Mouse (Mus musculus): ENCODE data around the gene Aunip. TPM values are rescaled to one million over a fixed set of nuclear protein-coding genes. Genes with fewer than 3 reads are reported as not detected.

Gene Aunip
- polyA plus RNA-seq, 2 experiments: 7.6 to 21.0 TPM

- no peak overlapping the region for H3K4me2 ChIP-seq (ENCODE audit: low read depth)
- no peaks in the 10 kb centered on the region for H3K9me3 ChIP-seq (ENCODE audit: control insufficient read depth, low read length)
- TF ChIP-seq CTCF (IDR thresholded peaks at IDR 0.05; ENCODE audit: low read depth): no peak
- TF ChIP-seq EP300 (IDR thresholded peaks at IDR 0.05; ENCODE audit: low read depth): no peak
- H3K4me3 ChIP-seq (ENCODE audit: insufficient read depth in 1 of 2, low read depth in 2 of 2, low read length in 2 of 2): no peak overlapping the region
- no peak for DNase-seq (ENCODE audit: low read depth in 3 of 3, low spot score in 3 of 3)
- no peak for ATAC-seq (ENCODE audit: insufficient read depth)
- H3K9ac ChIP-seq (replicated peaks): no peak overlapping the region
- WGBS (ENCODE audit: insufficient replicate concordance): 59% methylated on average over 2 of the region's 2 CpGs
- H3K36me3 ChIP-seq (replicated peaks; ENCODE audit: control insufficient read depth, insufficient read depth, low read depth): no peaks in the 10 kb centered on the region
- no peak overlapping the region for H3K27ac ChIP-seq
- H3K4me1 ChIP-seq (replicated peaks; ENCODE audit: control insufficient read depth in 2 of 2, insufficient read depth in 2 of 2, low read length in 1 of 2): peaks cover 0 to 2% of the 10 kb centered on the region in 2 experiments; a peak in 2 of 4 replicates
- no peaks in the 10 kb centered on the region for H3K27me3 ChIP-seq (ENCODE audit: control insufficient read depth, insufficient read depth, low read length)
Measured at GRCm38 (mm10) chr4:134562014-134562413, 51.2 kb downstream of the Aunip start.

GRCm38 (mm10) chr4:134563624-134564023 lies 52.8 kb downstream of the Aunip start:
- Histone ChIP-seq H3K4me1 (replicated peaks; ENCODE audit: control insufficient read depth in 2 of 2, insufficient read depth in 2 of 2, low read length in 1 of 2) (peaks cover 0 to 2% of the 10 kb centered on the region in 2 experiments; a peak in 1 of 4 replicates), H3K4me2 (ENCODE audit: low read depth) (no peak overlapping the region), H3K36me3 (replicated peaks; ENCODE audit: control insufficient read depth, insufficient read depth, low read depth) (no peaks in the 10 kb centered on the region), H3K9me3 (ENCODE audit: control insufficient read depth, low read length) (no peaks in the 10 kb centered on the region), H3K9ac (replicated peaks) (no peak overlapping the region), H3K27me3 (ENCODE audit: control insufficient read depth, insufficient read depth, low read length) (no peaks in the 10 kb centered on the region), H3K27ac (no peak overlapping the region), H3K4me3 (ENCODE audit: insufficient read depth in 1 of 2, low read depth in 2 of 2, low read length in 2 of 2) (no peak overlapping the region)
- DNase-seq (ENCODE audit: low read depth in 3 of 3, low spot score in 3 of 3) (no peak), ATAC-seq (ENCODE audit: insufficient read depth) (peak; percentile 55; the same call in 1 of the 2 replicates)
- WGBS (ENCODE audit: insufficient replicate concordance): 46% methylated on average over 16 of the region's 16 CpGs
- peak; percentile 68 for TF ChIP-seq EP300 (IDR thresholded peaks at IDR 0.05; ENCODE audit: low read depth)
- no peak for TF ChIP-seq CTCF (IDR thresholded peaks at IDR 0.05; ENCODE audit: low read depth)

- H3K4me1 ChIP-seq (replicated peaks; ENCODE audit: control insufficient read depth in 2 of 2, insufficient read depth in 2 of 2, low read length in 1 of 2): peaks cover 0 to 2% of the 10 kb centered on the region in 2 experiments; a peak in 1 of 4 replicates
- no peak overlapping the region for H3K27ac ChIP-seq
- H3K27me3 ChIP-seq (ENCODE audit: control insufficient read depth, insufficient read depth, low read length): no peaks in the 10 kb centered on the region
- WGBS (ENCODE audit: insufficient replicate concordance): 70% methylated on average over 6 of the region's 6 CpGs
- ATAC-seq (ENCODE audit: insufficient read depth) (no peak), DNase-seq (ENCODE audit: low read depth in 3 of 3, low spot score in 3 of 3) (no peak)
- no peak overlapping the region for H3K9ac ChIP-seq (replicated peaks)
- no peak overlapping the region for H3K4me3 ChIP-seq (ENCODE audit: insufficient read depth in 1 of 2, low read depth in 2 of 2, low read length in 2 of 2)
- no peaks in the 10 kb centered on the region for H3K9me3 ChIP-seq (ENCODE audit: control insufficient read depth, low read length)
- H3K36me3 ChIP-seq (replicated peaks; ENCODE audit: control insufficient read depth, insufficient read depth, low read depth): no peaks in the 10 kb centered on the region
- H3K4me2 ChIP-seq (ENCODE audit: low read depth): no peak overlapping the region
- TF ChIP-seq EP300 (IDR thresholded peaks at IDR 0.05; ENCODE audit: low read depth): no peak
- TF ChIP-seq CTCF (IDR thresholded peaks at IDR 0.05; ENCODE audit: low read depth): no peak
Measured at GRCm38 (mm10) chr4:134564093-134564492, 53.3 kb downstream of the Aunip start.

GRCm38 (mm10) chr4:134567377-134568226 lies 56.8 kb downstream of the Aunip start:
- no peak for ATAC-seq (ENCODE audit: insufficient read depth)
- TF ChIP-seq EP300 (IDR thresholded peaks at IDR 0.05; ENCODE audit: low read depth) (no peak), CTCF (IDR thresholded peaks at IDR 0.05; ENCODE audit: low read depth) (no peak)

GRCm38 (mm10) chr4:134569205-134569604 lies 58.4 kb downstream of the Aunip start:
- DNase-seq (ENCODE audit: low read depth in 3 of 3, low spot score in 3 of 3) (no peak), ATAC-seq (ENCODE audit: insufficient read depth) (no peak)
- Histone ChIP-seq H3K36me3 (replicated peaks; ENCODE audit: control insufficient read depth, insufficient read depth, low read depth) (no peaks in the 10 kb centered on the region), H3K4me3 (ENCODE audit: insufficient read depth in 1 of 2, low read depth in 2 of 2, low read length in 2 of 2) (no peak overlapping the region), H3K4me2 (ENCODE audit: low read depth) (no peak overlapping the region), H3K27ac (no peak overlapping the region), H3K27me3 (ENCODE audit: control insufficient read depth, insufficient read depth, low read length) (no peaks in the 10 kb centered on the region), H3K9me3 (ENCODE audit: control insufficient read depth, low read length) (no peaks in the 10 kb centered on the region), H3K4me1 (replicated peaks; ENCODE audit: control insufficient read depth in 2 of 2, insufficient read depth in 2 of 2, low read length in 1 of 2) (no peaks in the 10 kb centered on the region), H3K9ac (replicated peaks) (no peak overlapping the region)
- WGBS (ENCODE audit: insufficient replicate concordance): 62% methylated on average over 6 of the region's 6 CpGs
- TF ChIP-seq EP300 (IDR thresholded peaks at IDR 0.05; ENCODE audit: low read depth) (no peak), CTCF (IDR thresholded peaks at IDR 0.05; ENCODE audit: low read depth) (peak; percentile 79)

More at GRCm38 (mm10) chr4:134567377-134568226, 56.8 kb downstream of the Aunip start:
- no peak for DNase-seq (ENCODE audit: low read depth in 3 of 3, low spot score in 3 of 3)
- Histone ChIP-seq H3K4me2 (ENCODE audit: low read depth) (no peak overlapping the region), H3K36me3 (replicated peaks; ENCODE audit: control insufficient read depth, insufficient read depth, low read depth) (no peaks in the 10 kb centered on the region), H3K4me3 (ENCODE audit: insufficient read depth in 1 of 2, low read depth in 2 of 2, low read length in 2 of 2) (no peak overlapping the region), H3K4me1 (replicated peaks; ENCODE audit: control insufficient read depth in 2 of 2, insufficient read depth in 2 of 2, low read length in 1 of 2) (peaks cover 0 to 2% of the 10 kb centered on the region in 2 experiments; a peak in 1 of 4 replicates), H3K9me3 (ENCODE audit: control insufficient read depth, low read length) (no peaks in the 10 kb centered on the region), H3K9ac (replicated peaks) (no peak overlapping the region), H3K27ac (no peak overlapping the region), H3K27me3 (ENCODE audit: control insufficient read depth, insufficient read depth, low read length) (no peaks in the 10 kb centered on the region)
- WGBS (ENCODE audit: insufficient replicate concordance): 65% methylated on average over 19 of the region's 19 CpGs
